Mouse (Mus musculus): ENCODE results near the gene Prex1. TPM values are rescaled to one million over a fixed set of nuclear protein-coding genes. Genes with fewer than 3 reads are reported as not detected.

Gene Prex1
- total RNA-seq, 2 experiments from 2014 or later, result 5.7 to 6.1 TPM

DNA sequence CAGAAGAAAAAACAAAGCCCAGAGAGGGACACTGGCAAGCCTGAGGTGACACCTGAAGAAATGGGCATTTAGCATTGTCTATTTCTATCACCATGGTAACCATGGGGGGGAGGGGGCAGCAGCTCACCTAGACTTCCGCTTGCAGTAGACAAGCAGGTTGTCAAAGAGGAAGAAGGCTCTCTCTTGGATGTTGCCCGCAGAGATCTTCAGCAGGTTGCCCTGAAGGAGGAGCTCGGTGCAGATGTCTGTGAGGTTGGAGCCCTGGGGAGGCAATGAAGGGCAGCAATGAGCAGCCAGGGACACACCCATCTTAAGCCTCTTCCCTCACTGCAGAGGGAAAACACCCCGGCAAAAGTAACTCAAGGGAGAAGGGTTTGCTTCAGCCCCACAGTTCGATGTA, 95.9 kb downstream of the Prex1 start:
- intact Hi-C loops (cut with DNase I), result loop anchor here (5.0 kb wide), 1 partner anchor 50 kb away; no protein-coding TSS in a partner anchor
- no peak for DNase-seq

GRCm38 (mm10) chr2:166615338-166616075, 98.1 kb downstream of the Prex1 start:
- DNase-seq, result peak; percentile 57 to 69
- intact Hi-C loops (cut with DNase I), result loop anchor here (5.0 kb wide), 1 partner anchor 52 kb away; no protein-coding TSS in a partner anchor

DNA sequence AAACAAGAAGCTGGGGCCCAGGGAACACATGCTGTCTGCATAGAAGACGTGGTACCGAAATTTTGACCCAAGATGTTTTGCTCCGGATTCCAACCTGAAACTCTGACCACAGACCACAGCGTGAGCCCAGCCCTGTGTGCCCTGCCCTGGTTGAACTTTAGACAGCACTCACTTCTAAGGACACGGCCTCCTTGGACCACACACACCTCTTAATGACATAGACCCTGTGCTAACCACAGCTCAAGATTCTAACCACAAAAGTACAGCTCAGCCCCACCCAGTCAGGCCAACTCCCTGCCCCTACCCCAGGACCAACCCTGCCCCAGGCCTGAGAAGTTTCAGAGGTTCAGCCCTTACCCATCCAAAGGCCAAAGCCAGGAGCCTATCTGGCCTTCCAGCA, 103.4 kb downstream of the Prex1 start:
- DNase-seq, result no peak
- intact Hi-C loops (cut with DNase I), result no loop called here

GRCm38 (mm10) chr2:166608509-166608908, 105.1 kb downstream of the Prex1 start:
- peak in 1 of 2 experiments; percentile 16 for DNase-seq
- intact Hi-C loops (cut with DNase I), result no loop called here

- DNase-seq, result no peak
- intact Hi-C loops (cut with DNase I), result loop anchor here (2.0 kb wide), 1 partner anchor 106 kb away; the partner anchor contains the start of gene Prex1
Measured at GRCm38 (mm10) chr2:166606481-166607245, 107.0 kb downstream of the Prex1 start.

GRCm38 (mm10) chr2:166606053-166606452, 107.6 kb downstream of the Prex1 start:
- DNase-seq, result no peak

DNA sequence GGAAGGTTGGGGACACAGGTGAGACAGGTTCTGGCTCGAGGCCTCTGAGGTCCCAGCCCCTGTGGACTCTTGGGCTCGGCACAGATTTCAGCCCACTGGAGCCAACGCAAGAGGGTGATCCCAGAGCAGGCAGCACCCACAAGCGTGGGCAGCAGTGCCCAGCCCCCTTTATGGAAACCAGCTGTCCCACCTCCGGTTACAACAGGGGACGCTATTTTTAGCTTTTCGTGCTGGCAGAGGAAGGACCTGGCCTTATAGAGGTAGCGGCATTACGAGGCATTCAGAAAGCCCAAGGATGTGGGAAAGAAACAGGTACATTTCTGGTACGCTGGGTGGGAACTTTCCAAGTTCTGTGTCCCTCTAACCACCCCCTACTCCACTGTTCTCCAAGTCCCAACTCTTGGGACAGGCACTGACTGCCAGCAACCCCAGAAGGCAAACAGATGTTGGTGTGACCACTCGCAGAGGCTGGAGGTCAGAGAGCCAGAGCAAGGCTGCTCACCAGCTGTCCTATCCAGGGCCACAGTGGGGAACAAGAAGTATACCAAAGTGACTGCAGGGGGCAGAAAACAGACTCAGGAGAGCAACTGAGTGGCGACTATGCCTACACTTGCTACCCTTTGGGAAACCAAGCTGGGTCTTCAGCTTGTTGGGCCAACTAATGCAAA, 108.3 kb downstream of the Prex1 start:
- peak; percentile 33 to 44 for DNase-seq
- intact Hi-C loops (cut with DNase I), result no loop called here

More at GRCm38 (mm10) chr2:166606053-166606452, 107.6 kb downstream of the Prex1 start:
- intact Hi-C loops (cut with DNase I), result loop anchor here (2.0 kb wide), 1 partner anchor 107 kb away; the partner anchor contains the start of gene Prex1

DNA sequence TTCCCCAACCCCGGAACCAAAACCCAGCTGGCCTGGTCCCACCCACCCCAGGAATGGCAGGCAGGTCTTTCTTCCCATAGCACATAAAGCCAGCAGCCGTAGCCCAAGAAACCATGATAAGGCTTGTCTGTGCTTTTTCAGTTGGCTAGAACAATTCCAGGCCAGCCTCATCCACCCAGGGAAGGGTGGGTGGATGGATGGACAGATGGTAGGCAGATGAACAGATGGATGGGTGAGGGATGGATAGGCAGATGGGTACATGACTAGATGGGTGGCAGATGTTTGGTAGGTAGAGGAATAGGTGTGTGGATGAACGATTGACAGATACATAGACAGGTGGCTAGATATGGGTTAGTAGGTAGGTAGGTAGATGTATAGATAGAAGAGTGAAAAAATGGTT, 110.7 kb downstream of the Prex1 start:
- no peak for DNase-seq
- intact Hi-C loops (cut with DNase I), result no loop called here

DNA sequence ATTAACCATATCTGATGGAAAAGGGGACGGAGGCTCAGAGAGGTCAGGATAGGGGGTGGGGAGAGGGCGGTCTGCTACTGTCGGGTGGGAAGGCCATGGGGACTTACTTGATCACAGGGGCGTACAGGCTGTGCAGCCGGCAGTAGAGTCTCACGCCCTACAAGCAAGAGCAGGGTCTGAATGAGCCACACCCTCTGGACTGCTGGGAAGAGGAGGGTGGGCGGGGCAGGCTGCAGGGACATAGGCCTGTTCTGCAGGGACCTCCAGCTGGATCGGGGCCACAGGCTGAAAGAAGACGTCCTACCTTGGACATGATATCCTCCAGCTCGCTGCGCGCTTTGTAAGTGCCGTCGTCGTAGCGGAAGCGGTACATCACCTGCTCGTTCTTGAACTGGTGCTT, 112.2 kb downstream of the Prex1 start:
- no peak for DNase-seq
- intact Hi-C loops (cut with DNase I), result no loop called here

DNA sequence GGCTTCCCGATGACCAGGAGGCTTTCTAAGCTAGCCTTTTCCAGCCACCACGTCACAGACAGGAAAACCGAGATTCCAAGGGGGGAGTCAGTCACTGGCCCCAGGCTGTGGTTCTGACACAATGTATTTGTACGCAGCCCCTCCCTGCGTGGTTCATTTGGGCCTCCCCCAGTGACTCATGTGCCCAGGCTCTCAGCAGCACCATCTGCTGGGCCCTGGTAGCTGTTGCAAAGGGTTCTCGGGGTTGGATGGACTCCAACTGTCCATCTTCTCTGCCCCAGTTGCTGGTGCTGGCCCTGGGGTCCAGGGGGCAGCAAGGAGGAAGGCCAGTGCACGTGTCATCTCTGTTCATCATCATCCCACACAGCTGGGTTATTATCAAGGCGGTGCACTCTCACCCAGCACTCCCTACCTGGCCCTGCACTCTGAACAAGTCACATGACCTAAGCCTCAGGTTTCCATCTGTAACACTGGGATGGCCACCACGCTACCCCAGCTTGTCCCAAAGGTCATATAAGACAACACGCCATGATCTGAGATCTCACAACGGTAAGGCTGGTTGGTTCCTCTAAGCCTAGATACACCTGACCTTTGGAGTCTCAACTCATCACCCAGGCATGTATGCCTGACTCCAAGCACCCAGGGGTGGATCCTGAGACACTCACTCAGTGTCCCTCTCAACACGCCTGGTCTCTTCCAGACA, 115.0 kb downstream of the Prex1 start:
- intact Hi-C loops (cut with DNase I), result no loop called here
- DNase-seq, result no peak

DNA sequence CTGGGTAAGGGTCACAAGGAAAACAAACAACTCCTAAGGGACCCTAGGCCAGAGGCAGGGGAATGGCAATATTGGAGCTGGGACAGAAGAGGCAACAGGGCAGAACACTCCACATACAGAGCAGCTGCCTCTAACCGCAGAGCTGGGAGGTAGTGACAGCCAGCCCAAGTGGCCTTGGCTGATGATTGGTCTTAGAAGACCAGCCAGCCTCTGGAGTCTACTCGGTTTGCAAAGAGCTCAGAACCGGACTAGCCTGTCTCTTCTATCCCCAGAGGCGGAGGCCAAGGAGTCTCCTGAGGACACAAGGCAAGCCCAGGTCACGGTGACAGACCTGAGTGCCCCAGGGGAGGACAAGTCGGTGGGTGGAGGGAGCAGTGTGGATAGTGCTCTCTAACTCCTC, 115.9 kb downstream of the Prex1 start:
- no peak for DNase-seq
- intact Hi-C loops (cut with DNase I), result no loop called here

GRCm38 (mm10) chr2:166592034-166592912, 121.4 kb downstream of the Prex1 start:
- DNase-seq, result peak; percentile 81 to 85
- intact Hi-C loops (cut with DNase I), result loop anchor here (1.0 to 5.0 kb wide), 2 partner anchors 120 to 189 kb away; partner anchors contain the start of gene Prex1

DNA sequence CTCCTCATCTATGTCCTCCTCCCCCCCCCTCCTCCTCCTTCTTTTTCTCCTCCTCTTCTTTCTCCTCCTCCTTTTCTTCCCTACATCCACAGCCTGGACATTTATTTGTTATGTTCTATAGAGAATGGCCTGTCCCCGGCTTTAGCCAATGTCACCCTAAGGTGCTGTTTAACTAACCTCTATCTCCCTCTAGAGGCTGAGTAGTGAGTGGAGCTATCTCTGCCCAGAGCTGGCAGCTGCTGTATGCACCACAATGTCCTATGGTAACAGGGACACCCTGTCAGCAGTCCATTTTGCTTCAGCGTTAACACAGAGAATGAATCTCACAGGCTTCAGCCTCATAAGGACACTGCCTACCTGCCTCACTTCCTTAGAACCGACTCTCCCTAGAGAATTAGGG, 129.1 kb downstream of the Prex1 start:
- intact Hi-C loops (cut with DNase I), result no loop called here
- no peak for DNase-seq

- intact Hi-C loops (cut with DNase I), result no loop called here
- no peak for DNase-seq
Measured at GRCm38 (mm10) chr2:166583292-166583691, 130.3 kb downstream of the Prex1 start.

GRCm38 (mm10) chr2:166581881-166582583, 131.6 kb downstream of the Prex1 start:
- DNase-seq, result no peak
- intact Hi-C loops (cut with DNase I), result no loop called here

DNA sequence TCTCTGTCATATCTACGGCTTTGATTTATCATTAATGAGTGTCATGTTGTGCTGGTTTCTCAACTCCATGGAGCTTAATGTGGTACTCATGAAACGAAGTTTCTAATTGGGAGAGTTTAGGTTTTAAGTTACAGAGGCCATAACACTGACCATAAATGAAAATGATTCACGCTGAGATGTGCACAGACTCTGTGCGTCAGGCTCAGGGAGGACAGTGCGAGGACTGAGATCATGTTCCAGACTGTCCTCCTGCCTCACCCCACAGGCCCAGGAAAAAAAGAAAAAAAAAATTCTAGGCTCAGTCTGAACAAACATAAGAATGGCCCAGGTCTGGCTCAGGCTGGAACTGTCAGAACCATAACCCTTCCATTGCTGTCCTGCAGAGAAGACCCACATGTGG, 133.8 kb downstream of the Prex1 start:
- intact Hi-C loops (cut with DNase I), result no loop called here
- DNase-seq, result no peak

GRCm38 (mm10) chr2:166579361-166579760, 134.3 kb downstream of the Prex1 start:
- DNase-seq, result no peak

GRCm38 (mm10) chr2:166575419-166575818, 138.2 kb downstream of the Prex1 start:
- DNase-seq, result no peak

More at GRCm38 (mm10) chr2:166579361-166579760, 134.3 kb downstream of the Prex1 start:
- intact Hi-C loops (cut with DNase I), result no loop called here

DNA sequence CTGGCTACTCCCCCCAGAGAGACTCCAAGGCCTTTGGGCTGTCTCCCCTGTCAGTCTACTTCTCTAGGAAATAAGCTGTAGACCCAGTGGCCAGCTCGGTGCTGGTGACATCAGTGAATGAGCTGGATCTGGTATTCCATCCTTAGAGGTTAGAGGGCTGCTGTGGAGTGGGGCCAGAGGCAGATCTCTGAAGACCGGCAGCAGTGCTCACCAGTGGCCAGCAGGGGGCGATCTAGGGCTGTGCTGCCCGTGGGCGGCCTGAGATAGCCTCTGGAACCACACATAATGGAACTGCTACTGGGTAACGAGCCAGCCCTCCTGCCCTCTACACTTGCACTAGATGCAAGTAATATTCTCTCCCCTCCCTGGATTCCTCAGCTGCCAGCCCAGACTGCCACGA, 138.7 kb downstream of the Prex1 start:
- intact Hi-C loops (cut with DNase I), result no loop called here
- DNase-seq, result peak; percentile 68 to 77

More at GRCm38 (mm10) chr2:166575419-166575818, 138.2 kb downstream of the Prex1 start:
- intact Hi-C loops (cut with DNase I), result no loop called here

All from heart, postnatal 36 days (tissue).